Mouse (Mus musculus) hindbrain, embryonic 13.5 days (tissue): Measurements from ENCODE around the gene Camkk1. TPM values are rescaled to one million over a fixed set of nuclear protein-coding genes. Genes with fewer than 3 reads are reported as not detected.

Experiments used
- ATAC-seq: fragments of 200-750 bp; cut with Nextera tagmentation; 2 replicates; pipeline ENCODE4 v1.8.0; 2017; ENCODE audit warnings: moderate TSS enrichment; ENCODE audit not compliant: low FRiP score
- H3K27ac ChIP-seq: fragments of 300-500 bp; sonication (generic); 2 replicates; pipeline ENCODE4 v1.5.1; 2015; ENCODE audit warnings: inconsistent platforms, mild to moderate bottlenecking, moderate library complexity
- H3K27me3 ChIP-seq: fragments of 300-500 bp; sonication (generic); 2 replicates; pipeline ENCODE4 v1.6.1; 2015; ENCODE audit warnings: mild to moderate bottlenecking, inconsistent platforms
- H3K36me3 ChIP-seq: fragments of 300-500 bp; sonication (generic); 2 replicates; pipeline ENCODE4 v1.6.1; 2015; ENCODE audit warnings: mild to moderate bottlenecking, inconsistent platforms
- H3K4me1 ChIP-seq: fragments of 300-500 bp; sonication (generic); replicated peaks from 2 replicates; pipeline ENCODE4 v1.6.1; 2015; ENCODE audit warnings: inconsistent platforms
- H3K4me2 ChIP-seq: fragments of 300-500 bp; sonication (generic); 2 replicates; pipeline ENCODE4 v1.6.1; 2015; ENCODE audit warnings: inconsistent platforms, mild to moderate bottlenecking, moderate library complexity
- H3K4me3 ChIP-seq: fragments of 300-500 bp; sonication (generic); 2 replicates; pipeline ENCODE4 v1.5.1; 2015; ENCODE audit warnings: mild to moderate bottlenecking, inconsistent platforms
- H3K9ac ChIP-seq: fragments of 300-500 bp; sonication (generic); 2 replicates; pipeline ENCODE4 v1.6.1; 2015; ENCODE audit warnings: mild to moderate bottlenecking, inconsistent platforms
- H3K9me3 ChIP-seq: fragments of 300-500 bp; sonication (generic); 2 replicates; pipeline ENCODE4 v1.6.1; 2016; ENCODE audit warnings: inconsistent platforms
- WGBS: fragments of 180-500 bp; shearing (Covaris S2); methylation state at CpG from one replicate; pipeline ENCODE4 v1.1.7; 2015; 5-methylcytosine and 5-hydroxymethylcytosine counted together
- polyA plus RNA-seq: library from polyadenylated mRNA; unstranded; fragments of >200 nt; fragmentation: Nextera tagmentation; extraction: Ambion mirVana; gene quantifications from 2 replicates; pipeline ENCODE4 v1.2.1, GENCODE M21; 2015

Gene Camkk1
- polyA plus RNA-seq, 1 experiment from 2014 or later, result 23.1 TPM

- Histone ChIP-seq H3K27ac (no peak overlapping the region), H3K36me3 (peaks cover 90% of the 10 kb centered on the region), H3K27me3 (no peaks in the 10 kb centered on the region), H3K9ac (no peak overlapping the region), H3K9me3 (no peaks in the 10 kb centered on the region), H3K4me3 (no peak overlapping the region), H3K4me2 (no peak overlapping the region), H3K4me1 (no peaks in the 10 kb centered on the region)
- ATAC-seq, result no peak
- 90% methylated on average over 4 of the region's 4 CpGs for WGBS
These were observed 57.9 kb downstream of the Camkk1 start for GRCm38 (mm10) chr11:73076733-73077132.

GRCm38 (mm10) chr11:73077211-73077720 lies 58.5 kb downstream of the Camkk1 start:
- 94% methylated on average over 6 of the region's 6 CpGs for WGBS
- Histone ChIP-seq H3K9ac (no peak overlapping the region), H3K9me3 (no peaks in the 10 kb centered on the region), H3K4me1 (no peaks in the 10 kb centered on the region), H3K4me2 (no peak overlapping the region), H3K4me3 (no peak overlapping the region), H3K27ac (no peak overlapping the region), H3K36me3 (peaks cover 95% of the 10 kb centered on the region), H3K27me3 (no peaks in the 10 kb centered on the region)
- no peak for ATAC-seq

GRCm38 (mm10) chr11:73078615-73079014 lies 59.8 kb downstream of the Camkk1 start:
- no peaks in the 10 kb centered on the region for H3K4me1 ChIP-seq
- H3K4me2 ChIP-seq, result no peak overlapping the region
- no peak overlapping the region for H3K4me3 ChIP-seq
- no peak overlapping the region for H3K27ac ChIP-seq
- no peak overlapping the region for H3K9ac ChIP-seq
- no peaks in the 10 kb centered on the region for H3K27me3 ChIP-seq
- 95% methylated on average over 8 of the region's 8 CpGs for WGBS
- peaks cover 89% of the 10 kb centered on the region for H3K36me3 ChIP-seq
- H3K9me3 ChIP-seq, result no peaks in the 10 kb centered on the region
- no peak for ATAC-seq

- H3K4me1 ChIP-seq, result 0 out of 2 replicates have a peak, but pooled peaks cover 4% of the 10 kb centered on the region
- ATAC-seq, result no peak
- H3K4me2 ChIP-seq, result no peak overlapping the region
- H3K9me3 ChIP-seq, result no peaks in the 10 kb centered on the region
- H3K4me3 ChIP-seq, result no peak overlapping the region
- no peak overlapping the region for H3K27ac ChIP-seq
- 93% methylated on average over 3 of the region's 3 CpGs for WGBS
- no peaks in the 10 kb centered on the region for H3K27me3 ChIP-seq
- H3K9ac ChIP-seq, result no peak overlapping the region
- peaks cover 86% of the 10 kb centered on the region for H3K36me3 ChIP-seq
These were observed 61.5 kb downstream of the Camkk1 start for GRCm38 (mm10) chr11:73080306-73080705.

- Histone ChIP-seq H3K36me3 (peaks cover 62% of the 10 kb centered on the region), H3K4me1 (0 out of 2 replicates have a peak, but pooled peaks cover 4% of the 10 kb centered on the region), H3K27me3 (no peaks in the 10 kb centered on the region), H3K4me3 (no peak overlapping the region), H3K9me3 (no peaks in the 10 kb centered on the region), H3K27ac (peak overlapping the region; percentile 42; the same call in 1 of the 2 replicates), H3K9ac (no peak overlapping the region), H3K4me2 (no peak overlapping the region)
- 84% methylated on average over 6 of the region's 6 CpGs for WGBS
- ATAC-seq, result no peak
These were observed 65.5 kb downstream of the Camkk1 start for GRCm38 (mm10) chr11:73084303-73084702.

- peaks cover 57% of the 10 kb centered on the region for H3K36me3 ChIP-seq
These were observed 66.0 kb downstream of the Camkk1 start for GRCm38 (mm10) chr11:73084804-73085231.

GRCm38 (mm10) chr11:73085391-73085790 lies 66.6 kb downstream of the Camkk1 start:
- H3K27ac ChIP-seq, result peak overlapping the region; percentile 15; the same call in 1 of the 2 replicates
- WGBS, result 84% methylated on average over 7 of the region's 7 CpGs
- ATAC-seq, result no peak

More at GRCm38 (mm10) chr11:73084804-73085231, 66.0 kb downstream of the Camkk1 start:
- H3K9me3 ChIP-seq, result no peaks in the 10 kb centered on the region
- no peak overlapping the region for H3K4me2 ChIP-seq
- H3K9ac ChIP-seq, result no peak overlapping the region
- H3K27ac ChIP-seq, result peak overlapping the region; percentile 42; the same call in 1 of the 2 replicates
- 70% methylated on average over 10 of the region's 10 CpGs for WGBS
- H3K4me1 ChIP-seq, result 0 out of 2 replicates have a peak, but pooled peaks cover 4% of the 10 kb centered on the region
- H3K4me3 ChIP-seq, result no peak overlapping the region
- ATAC-seq, result no peak
- H3K27me3 ChIP-seq, result no peaks in the 10 kb centered on the region

GRCm38 (mm10) chr11:73087700-73088480 lies 69.1 kb downstream of the Camkk1 start:
- H3K4me3 ChIP-seq, result no peak overlapping the region
- peaks cover 29% of the 10 kb centered on the region for H3K36me3 ChIP-seq
- no peak overlapping the region for H3K27ac ChIP-seq
- H3K4me1 ChIP-seq, result 0 out of 2 replicates have a peak, but pooled peaks cover 4% of the 10 kb centered on the region
- no peaks in the 10 kb centered on the region for H3K9me3 ChIP-seq
- WGBS, result 70% methylated on average over 6 of the region's 6 CpGs
- no peak overlapping the region for H3K4me2 ChIP-seq
- H3K27me3 ChIP-seq, result no peaks in the 10 kb centered on the region
- ATAC-seq, result no peak
- no peak overlapping the region for H3K9ac ChIP-seq

More at GRCm38 (mm10) chr11:73085391-73085790, 66.6 kb downstream of the Camkk1 start:
- Histone ChIP-seq H3K36me3 (peaks cover 53% of the 10 kb centered on the region), H3K27me3 (no peaks in the 10 kb centered on the region), H3K4me2 (no peak overlapping the region), H3K4me3 (no peak overlapping the region), H3K9ac (no peak overlapping the region), H3K4me1 (0 out of 2 replicates have a peak, but pooled peaks cover 4% of the 10 kb centered on the region), H3K9me3 (no peaks in the 10 kb centered on the region)

- WGBS, result 86% methylated on average over 4 of the region's 4 CpGs
- no peak within 1 kb of the TSS for H3K9ac ChIP-seq
- H3K4me2 ChIP-seq, result no peak within 1 kb of the TSS
- no peaks in the 10 kb centered on the region for H3K4me1 ChIP-seq
- no peak within 1 kb of the TSS for H3K4me3 ChIP-seq
- H3K9me3 ChIP-seq, result no peaks in the 10 kb centered on the region
- H3K36me3 ChIP-seq, result peaks cover 13% of the 10 kb centered on the region
- ATAC-seq, result no peak
- H3K27ac ChIP-seq, result no peak within 1 kb of the TSS
- H3K27me3 ChIP-seq, result no peaks in the 10 kb centered on the region
These were observed 71.5 kb downstream of the Camkk1 start, which contains the start of gene Itgae for GRCm38 (mm10) chr11:73090283-73090682. TSS of gene Itgae (plus strand) at chr11:73090583.

- Histone ChIP-seq H3K36me3 (peaks cover 11% of the 10 kb centered on the region), H3K27ac (no peak overlapping the region), H3K4me1 (no peaks in the 10 kb centered on the region), H3K4me2 (no peak overlapping the region), H3K27me3 (no peaks in the 10 kb centered on the region), H3K9ac (no peak overlapping the region), H3K4me3 (no peak overlapping the region), H3K9me3 (no peaks in the 10 kb centered on the region)
- WGBS, result 96% methylated on average over 2 of the region's 2 CpGs
- ATAC-seq, result no peak
These were observed 72.0 kb downstream of the Camkk1 start for GRCm38 (mm10) chr11:73090826-73091225.
